Mouse (Mus musculus) liver, postnatal 0 days (tissue): ENCODE measurements around the gene Wdr34. TPM values are rescaled to one million over a fixed set of nuclear protein-coding genes. Genes with fewer than 3 reads are reported as not detected.

Source experiments
- ATAC-seq: fragments of 200-750 bp; cut with Nextera tagmentation; 2 replicates; pipeline ENCODE4 v1.8.0; 2017; ENCODE audit warnings: mild to moderate bottlenecking, moderate library complexity
- DNase-seq: peaks from one replicate; pipeline ENCODE4 v3.0.0-alpha.2; 2016
- H3K27ac ChIP-seq: fragments of 300-500 bp; sonication (generic); 2 replicates; pipeline ENCODE4 v1.5.1; 2014; ENCODE audit warnings: antibody characterized with exemption, moderate library complexity, mild to moderate bottlenecking, low read depth
- H3K27me3 ChIP-seq: fragments of 300-500 bp; sonication (generic); 2 replicates; pipeline ENCODE4 v1.6.1; 2014; ENCODE audit warnings: low read length, control low read depth, mixed read lengths; ENCODE audit not compliant: insufficient read depth
- H3K36me3 ChIP-seq: fragments of 300-500 bp; sonication (generic); replicated peaks from 2 replicates; pipeline ENCODE4 v1.6.1; 2014; ENCODE audit warnings: mild to moderate bottlenecking, control low read depth, low read length, moderate library complexity, mixed read lengths; ENCODE audit not compliant: insufficient read depth
- H3K4me1 ChIP-seq: fragments of 300-500 bp; sonication (generic); 2 replicates; pipeline ENCODE4 v1.6.1; 2014; ENCODE audit warnings: antibody characterized with exemption, mild to moderate bottlenecking, control low read depth; ENCODE audit not compliant: insufficient read depth
- H3K4me2 ChIP-seq: fragments of 300-500 bp; sonication (generic); 2 replicates; pipeline ENCODE4 v1.6.1; 2014; ENCODE audit warnings: low read depth, mild to moderate bottlenecking, low read length, moderate library complexity, mixed read lengths
- H3K4me3 ChIP-seq: fragments of 300-500 bp; sonication (generic); 2 replicates; pipeline ENCODE4 v1.5.1; 2014; ENCODE audit warnings: low read depth, low read length
- H3K9ac ChIP-seq: fragments of 300-500 bp; sonication (generic); replicated peaks from 2 replicates; pipeline ENCODE4 v1.6.1; 2014; ENCODE audit warnings: mild to moderate bottlenecking, moderate library complexity
- H3K9me3 ChIP-seq: fragments of 300-500 bp; sonication (generic); 2 replicates; pipeline ENCODE4 v1.6.1; 2016; ENCODE audit warnings: mild to moderate bottlenecking, control low read depth, low read length, mixed read lengths
- CTCF ChIP-seq: sonication (generic); IDR thresholded peaks from 2 replicates; pipeline ENCODE4 v1.5.1; 2016; ENCODE audit warnings: antibody characterized with exemption, low read depth
- EP300 ChIP-seq: IDR thresholded peaks from 2 replicates; pipeline ENCODE4 v1.6.1; 2016; ENCODE audit warnings: antibody characterized with exemption, low read depth, mild to moderate bottlenecking
- WGBS: fragments of 180-500 bp; shearing (Covaris S2); extraction: QIAGEN DNeasy Blood & Tissue Kit; methylation state at CpG from one replicate; pipeline ENCODE4 v1.1.7; 2014; ENCODE audit not compliant: insufficient replicate concordance; 5-methylcytosine and 5-hydroxymethylcytosine counted together
- polyA plus RNA-seq: library from polyadenylated mRNA; unstranded; fragments of >200 nt; fragmentation: Nextera tagmentation; extraction: Ambion mirVana; gene quantifications from 2 replicates; pipeline ENCODE4 v1.2.1, GENCODE M21; 2015

Wdr34 gene
- polyA plus RNA-seq = 5.8 and 6.6 TPM in 2 replicates

- H3K4me2 ChIP-seq = peak within 1 kb of the TSS; percentile 96
- H3K27ac ChIP-seq = peak within 1 kb of the TSS; percentile 92
- H3K9ac ChIP-seq = peak within 1 kb of the TSS; percentile 72
- H3K4me3 ChIP-seq = peak within 1 kb of the TSS; percentile 78
- H3K36me3 ChIP-seq = no peaks in the 10 kb centered on the region
- ATAC-seq = peak; percentile 97
- WGBS = 1% methylated on average over 51 of the region's 54 CpGs
- peaks cover 9% of the 10 kb centered on the region for H3K4me1 ChIP-seq
- no peaks in the 10 kb centered on the region for H3K9me3 ChIP-seq
- TF ChIP-seq EP300 (peak; percentile 64), CTCF (no peak)
- no peaks in the 10 kb centered on the region for H3K27me3 ChIP-seq
- peak; percentile 98 for DNase-seq
These were observed at the start of gene Wdr34 for GRCm38 (mm10) chr2:30048699-30049388. Wdr34 (minus strand) TSS chr2:30048881.

- ATAC-seq = no peak
- peak; percentile 72 for DNase-seq
- no peak overlapping the region for H3K9ac ChIP-seq
These were observed 47.3 kb upstream of the Wdr34 start for GRCm38 (mm10) chr2:30095882-30096527.

GRCm38 (mm10) chr2:30094208-30094588, 45.5 kb upstream of the Wdr34 start:
- Histone ChIP-seq H3K9ac (peak overlapping the region; percentile 59; the same call in 1 of the 2 replicates), H3K4me2 (peak overlapping the region; percentile 85), H3K27ac (peak overlapping the region; percentile 64), H3K27me3 (no peaks in the 10 kb centered on the region), H3K9me3 (no peaks in the 10 kb centered on the region), H3K4me1 (peaks cover 19% of the 10 kb centered on the region), H3K36me3 (peaks cover 6% of the 10 kb centered on the region), H3K4me3 (peak overlapping the region; percentile 85)
- TF ChIP-seq CTCF (no peak), EP300 (no peak)
- DNase-seq (peak; percentile 40), ATAC-seq (no peak)
- 3% methylated on average over 13 of the region's 13 CpGs for WGBS

More at GRCm38 (mm10) chr2:30095882-30096527, 47.3 kb upstream of the Wdr34 start:
- peaks cover 8% of the 10 kb centered on the region for H3K36me3 ChIP-seq
- H3K4me3 ChIP-seq = no peak overlapping the region
- H3K9me3 ChIP-seq = no peaks in the 10 kb centered on the region
- H3K4me1 ChIP-seq = peaks cover 19% of the 10 kb centered on the region
- H3K27ac ChIP-seq = no peak overlapping the region
- H3K4me2 ChIP-seq = no peak overlapping the region
- WGBS = 61% methylated on average over 2 of the region's 2 CpGs
- no peaks in the 10 kb centered on the region for H3K27me3 ChIP-seq
- TF ChIP-seq CTCF = peak; percentile 86
- TF ChIP-seq EP300 = no peak

GRCm38 (mm10) chr2:30093471-30094207, 45.0 kb upstream of the Wdr34 start, which contains the start of gene Zdhhc12:
Zdhhc12 (minus strand) TSS chr2:30093648.
- H3K27ac ChIP-seq = peak within 1 kb of the TSS; percentile 66
- ATAC-seq = peak; percentile 99
- H3K9me3 ChIP-seq = no peaks in the 10 kb centered on the region
- DNase-seq = peak; percentile 97
- under 1% methylated on average over 51 of the region's 51 CpGs for WGBS
- H3K9ac ChIP-seq = peak within 1 kb of the TSS; percentile 79
- H3K36me3 ChIP-seq = peaks cover 6% of the 10 kb centered on the region
- peak within 1 kb of the TSS; percentile 85 for H3K4me2 ChIP-seq
- TF ChIP-seq EP300 (no peak), CTCF (no peak)
- H3K4me1 ChIP-seq = peaks cover 19% of the 10 kb centered on the region
- H3K27me3 ChIP-seq = no peaks in the 10 kb centered on the region
- peak within 1 kb of the TSS; percentile 85 for H3K4me3 ChIP-seq

- Histone ChIP-seq H3K27me3 (no peaks in the 10 kb centered on the region), H3K27ac (no peak overlapping the region), H3K36me3 (peaks cover 6% of the 10 kb centered on the region), H3K9ac (no peak overlapping the region), H3K4me2 (peak overlapping the region; percentile 85), H3K9me3 (no peaks in the 10 kb centered on the region), H3K4me1 (peaks cover 19% of the 10 kb centered on the region), H3K4me3 (peak overlapping the region; percentile 85; the same call in 1 of the 2 replicates)
- WGBS = 61% methylated on average over 6 of the region's 6 CpGs
- no peak for ATAC-seq
- no peak for DNase-seq
- TF ChIP-seq CTCF (no peak), EP300 (no peak)
These were observed 43.7 kb upstream of the Wdr34 start for GRCm38 (mm10) chr2:30092280-30092918.
